Mouse (Mus musculus): ENCODE results near the gene Lce1d. TPM values are rescaled to one million over a fixed set of nuclear protein-coding genes. Genes with fewer than 3 reads are reported as not detected.
"Not testable (repeated sequence)": the region's sequence is repeated elsewhere in the genome, so short reads cannot be mapped to it uniquely, and the experiment has no call there.

Lce1d gene
- not detected in 2 replicates for polyA plus RNA-seq (2016; fragmentation: Nextera tagmentation; extraction: Ambion mirVana)

DNA sequence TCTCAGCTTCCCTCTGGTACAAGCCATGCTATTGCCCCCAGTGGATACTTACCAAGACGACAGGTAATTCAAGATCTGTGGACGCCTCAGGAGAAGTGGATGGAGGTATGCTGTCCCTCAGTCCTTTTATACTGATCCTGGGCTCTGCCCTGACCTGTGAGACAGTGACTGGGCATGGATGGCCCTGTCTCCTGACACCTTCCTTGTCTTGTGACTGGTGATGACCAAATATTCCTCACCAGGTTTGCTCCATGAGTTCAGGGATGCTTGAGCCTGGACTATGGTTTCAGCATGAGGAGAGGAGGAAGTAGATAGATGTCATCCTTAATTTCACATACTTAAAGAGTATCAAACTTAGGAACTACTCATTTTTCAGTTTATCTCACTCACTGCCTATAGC lies at the start of gene Lce1d:
Gene Lce1d (minus strand): TSS at position 101 of the 400 bp plus-strand sequence.
- no peaks in the 10 kb centered on the region for H3K27me3 ChIP-seq
- no peak within 1 kb of the TSS for H3K27ac ChIP-seq
- H3K36me3 ChIP-seq (replicated peaks), result no peaks in the 10 kb centered on the region
- H3K4me2 ChIP-seq, result no peak within 1 kb of the TSS
- no peak for ATAC-seq (ENCODE audit: low FRiP score)
- no peaks in the 10 kb centered on the region for H3K9me3 ChIP-seq
- H3K4me1 ChIP-seq, result no peaks in the 10 kb centered on the region
- no peak within 1 kb of the TSS for H3K4me3 ChIP-seq (replicated peaks)
- WGBS, result 81% methylated on average over 2 of the region's 2 CpGs
- no peak within 1 kb of the TSS for H3K9ac ChIP-seq

DNA sequence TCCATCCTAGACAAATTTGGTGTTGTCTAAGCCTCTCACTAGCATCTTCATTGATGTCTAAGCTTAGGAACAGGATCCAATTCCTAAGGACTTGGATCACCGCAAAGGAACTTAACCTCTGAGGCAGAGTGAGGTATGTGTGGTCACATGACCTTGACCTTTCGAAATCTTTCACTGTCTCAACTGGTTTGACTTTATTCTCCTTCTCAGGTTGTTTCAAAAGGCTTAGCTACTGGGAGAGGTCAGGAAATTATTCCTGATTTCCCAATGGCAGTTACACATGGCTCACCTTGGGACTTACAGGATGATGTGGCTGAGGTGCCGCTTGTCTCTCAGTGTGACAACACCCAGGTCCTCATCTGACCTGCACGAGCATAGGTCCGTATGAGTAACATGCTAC lies 35.6 kb upstream of the Lce1d start:
- 92% methylated on average over 5 of the region's 5 CpGs for WGBS
- H3K4me3 ChIP-seq (replicated peaks), result no peak overlapping the region
- ATAC-seq (ENCODE audit: low FRiP score), result no peak
- no peaks in the 10 kb centered on the region for H3K9me3 ChIP-seq
- H3K27ac ChIP-seq, result no peak overlapping the region
- H3K9ac ChIP-seq, result no peak overlapping the region
- H3K4me2 ChIP-seq, result no peak overlapping the region
- no peaks in the 10 kb centered on the region for H3K27me3 ChIP-seq
- no peaks in the 10 kb centered on the region for H3K4me1 ChIP-seq
- no peaks in the 10 kb centered on the region for H3K36me3 ChIP-seq (replicated peaks)

DNA sequence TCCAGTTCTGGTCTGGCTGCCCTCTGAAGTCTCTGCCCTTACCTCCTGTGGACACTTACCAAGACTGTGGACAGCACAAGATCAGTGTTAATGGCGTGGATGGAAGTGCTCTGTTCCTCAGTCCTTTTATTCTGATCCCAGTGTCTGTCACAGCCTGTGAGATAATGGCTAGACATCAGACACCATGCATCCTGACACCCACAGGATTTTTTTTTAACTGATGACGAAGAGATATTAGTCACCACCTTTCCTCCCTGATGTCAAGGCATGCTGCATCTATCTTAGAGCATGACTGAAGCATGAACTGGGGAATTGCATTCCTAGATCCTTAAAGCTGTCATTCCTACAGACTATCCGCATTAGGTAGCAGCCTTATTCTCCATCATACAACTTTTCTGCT lies 33.2 kb upstream of the Lce1d start, which contains the start of gene Lce1f:
Gene Lce1f (minus strand): TSS at position 101 of the 400 bp plus-strand sequence.
- H3K27ac ChIP-seq, result no peak within 1 kb of the TSS
- H3K4me3 ChIP-seq (replicated peaks), result no peak within 1 kb of the TSS
- no peak within 1 kb of the TSS for H3K4me2 ChIP-seq
- ATAC-seq (ENCODE audit: low FRiP score), result no peak
- no peaks in the 10 kb centered on the region for H3K9me3 ChIP-seq
- no peaks in the 10 kb centered on the region for H3K4me1 ChIP-seq
- WGBS, result 86% methylated on average over 3 of the region's 3 CpGs
- H3K9ac ChIP-seq, result no peak within 1 kb of the TSS
- H3K36me3 ChIP-seq (replicated peaks), result no peaks in the 10 kb centered on the region
- no peaks in the 10 kb centered on the region for H3K27me3 ChIP-seq

DNA sequence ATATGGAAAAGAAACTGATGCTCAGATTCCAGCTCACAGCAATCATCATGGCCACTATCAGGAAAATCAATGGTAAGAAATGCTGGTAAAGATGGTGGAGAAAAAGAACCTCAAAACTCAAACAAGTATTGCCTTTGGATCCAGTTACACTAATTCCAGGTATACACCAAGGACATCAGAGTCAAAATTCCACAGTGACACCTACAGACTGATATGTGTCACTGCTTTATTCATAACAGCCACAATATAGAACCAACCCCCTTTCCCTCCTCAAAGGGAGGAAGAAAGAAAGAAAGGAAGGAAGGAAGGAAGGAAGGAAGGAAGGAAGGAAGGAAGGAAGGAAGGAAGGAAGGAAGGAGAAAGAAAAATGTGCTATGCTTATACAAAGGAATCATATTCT lies 28.1 kb upstream of the Lce1d start:
- Histone ChIP-seq H3K27me3 (no peaks in the 10 kb centered on the region), H3K4me2 (no peak overlapping the region), H3K36me3 (replicated peaks) (no peaks in the 10 kb centered on the region), H3K9me3 (no peaks in the 10 kb centered on the region), H3K27ac (no peak overlapping the region), H3K4me3 (replicated peaks) (no peak overlapping the region), H3K9ac (no peak overlapping the region), H3K4me1 (no peaks in the 10 kb centered on the region)
- no peak for ATAC-seq (ENCODE audit: low FRiP score)

DNA sequence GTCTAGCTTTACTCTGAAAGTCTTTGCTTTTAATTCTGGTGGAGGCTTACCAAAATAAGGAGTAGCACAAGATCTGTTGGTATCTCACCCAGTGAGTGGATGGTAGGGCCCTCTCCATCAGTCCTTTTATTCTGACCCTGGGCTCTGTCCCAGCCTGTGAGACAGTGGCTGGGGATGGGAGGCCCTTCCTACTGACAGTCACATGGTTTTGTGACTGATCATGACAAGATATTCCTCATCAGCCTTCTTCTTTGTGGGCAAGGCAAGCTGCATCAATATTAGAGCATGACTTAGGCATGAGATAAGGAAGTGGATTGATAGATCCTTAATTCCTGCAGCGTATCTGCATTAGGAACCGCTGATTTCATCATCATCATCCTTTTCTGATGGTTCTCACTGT lies 22.0 kb upstream of the Lce1d start, which contains the start of gene Lce1e:
Gene Lce1e (minus strand): TSS at position 101 of the 400 bp plus-strand sequence.
- 88% methylated on average over 2 of the region's 2 CpGs for WGBS

DNA sequence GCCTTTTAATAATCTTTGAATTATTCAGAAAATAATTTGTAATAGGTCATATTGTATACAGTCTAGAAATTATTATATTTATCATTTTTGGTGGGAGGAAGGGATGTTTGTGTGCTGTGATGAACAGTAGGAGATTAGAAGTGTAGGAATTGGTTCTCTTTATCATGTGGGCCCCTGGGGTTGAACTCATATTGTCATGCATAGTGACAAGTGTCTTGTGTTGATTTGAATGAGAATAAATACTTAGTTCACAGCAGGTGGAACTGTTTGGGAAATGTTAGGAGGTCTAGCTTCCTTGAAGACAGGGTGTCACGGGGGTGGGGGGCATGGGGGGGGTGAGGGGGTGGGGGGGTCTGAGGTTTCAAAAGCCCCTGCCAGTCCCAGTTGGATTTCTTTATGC lies 7.6 kb upstream of the Lce1d start:
- Histone ChIP-seq H3K9ac (no peak overlapping the region), H3K36me3 (replicated peaks) (no peaks in the 10 kb centered on the region), H3K4me1 (no peaks in the 10 kb centered on the region), H3K27ac (no peak overlapping the region), H3K4me2 (no peak overlapping the region), H3K4me3 (replicated peaks) (no peak overlapping the region), H3K27me3 (no peaks in the 10 kb centered on the region), H3K9me3 (no peaks in the 10 kb centered on the region)
- 20% methylated on average over 1 of the region's 1 CpGs for WGBS
- ATAC-seq (ENCODE audit: low FRiP score), result no peak

More for the DNA sequence above, 22.0 kb upstream of the Lce1d start, which contains the start of gene Lce1e:
- H3K27me3 ChIP-seq, result no peaks in the 10 kb centered on the region
- H3K4me2 ChIP-seq, result no peak within 1 kb of the TSS
- no peak within 1 kb of the TSS for H3K4me3 ChIP-seq (replicated peaks)
- no peak within 1 kb of the TSS for H3K27ac ChIP-seq
- no peaks in the 10 kb centered on the region for H3K36me3 ChIP-seq (replicated peaks)
- no peak within 1 kb of the TSS for H3K9ac ChIP-seq
- H3K4me1 ChIP-seq, result no peaks in the 10 kb centered on the region
- no peaks in the 10 kb centered on the region for H3K9me3 ChIP-seq
- ATAC-seq (ENCODE audit: low FRiP score), result no peak

DNA sequence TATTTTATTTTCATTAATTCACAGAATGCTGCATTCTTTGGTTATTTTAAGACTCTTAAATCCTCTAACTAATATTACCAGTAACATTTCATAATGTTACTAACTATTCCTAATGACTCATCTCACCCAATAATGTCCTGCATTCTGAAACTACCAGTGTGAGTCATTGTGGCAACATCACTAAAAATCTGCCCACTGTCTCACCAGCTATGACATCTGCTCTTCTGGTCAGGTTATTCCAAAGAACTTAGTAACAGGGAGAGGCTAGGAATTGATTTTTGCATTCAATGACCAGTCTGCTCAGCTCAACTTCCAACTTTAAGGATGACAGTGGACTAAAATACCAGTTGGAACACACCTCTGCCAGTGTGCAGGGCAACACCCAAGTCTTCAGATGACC lies 4.7 kb upstream of the Lce1d start:
- no peaks in the 10 kb centered on the region for H3K27me3 ChIP-seq
- no peaks in the 10 kb centered on the region for H3K9me3 ChIP-seq
- H3K36me3 ChIP-seq (replicated peaks), result no peaks in the 10 kb centered on the region
- H3K9ac ChIP-seq, result no peak overlapping the region
- no peak for ATAC-seq (ENCODE audit: low FRiP score)
- no peak overlapping the region for H3K4me2 ChIP-seq
- H3K4me1 ChIP-seq, result no peaks in the 10 kb centered on the region
- no peak overlapping the region for H3K27ac ChIP-seq
- no peak overlapping the region for H3K4me3 ChIP-seq (replicated peaks)

DNA sequence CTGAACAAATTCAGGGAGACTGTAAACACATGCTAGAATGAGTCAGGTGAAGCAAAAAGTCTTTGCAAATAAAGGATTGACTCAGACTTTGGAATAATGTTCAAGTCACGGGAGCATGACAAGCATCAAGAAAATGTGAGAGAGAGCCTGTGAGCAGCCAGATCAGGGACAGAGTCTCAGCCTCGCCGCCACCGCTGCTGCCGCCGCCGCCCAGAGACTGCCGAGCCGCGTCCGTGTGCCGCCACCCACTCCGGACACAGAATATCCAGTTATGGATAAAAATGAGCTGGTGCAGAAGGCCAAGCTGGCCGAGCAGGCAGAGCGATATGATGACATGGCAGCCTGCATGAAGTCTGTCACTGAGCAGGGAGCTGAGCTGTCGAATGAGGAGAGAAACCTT lies 2.1 kb upstream of the Lce1d start:
- not testable (repeated sequence) for H3K36me3 ChIP-seq (replicated peaks); H3K4me2 ChIP-seq; H3K9ac ChIP-seq; H3K27me3 ChIP-seq; H3K27ac ChIP-seq; H3K4me1 ChIP-seq; H3K4me3 ChIP-seq (replicated peaks); H3K9me3 ChIP-seq; ATAC-seq (ENCODE audit: low FRiP score)
- WGBS, result 81% methylated on average over 16 of the region's 16 CpGs

DNA sequence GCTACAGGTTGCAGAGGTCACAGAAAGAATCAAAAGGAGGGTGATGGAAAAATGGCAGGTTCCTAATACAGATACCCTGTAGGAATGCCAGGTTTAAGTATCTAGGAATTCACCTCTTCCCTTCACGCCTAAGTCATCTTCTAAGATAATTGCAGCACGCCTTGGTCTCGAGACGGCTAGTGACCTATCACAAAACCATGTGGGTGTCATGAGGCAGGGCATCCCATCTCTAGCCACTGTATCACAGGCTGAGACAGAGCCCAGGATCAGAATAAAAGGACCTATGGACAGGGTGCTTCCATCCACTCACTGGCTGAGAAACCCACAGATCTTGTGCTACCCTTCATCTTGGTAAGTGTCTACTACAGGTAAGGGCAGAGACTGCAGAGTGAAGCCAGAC lies 8.1 kb downstream of the Lce1d start, which contains the start of gene Lce1c:
Gene Lce1c (plus strand): TSS at position 301 of the 400 bp plus-strand sequence.
- no peak within 1 kb of the TSS for H3K4me2 ChIP-seq
- H3K36me3 ChIP-seq (replicated peaks), result no peaks in the 10 kb centered on the region
- no peak within 1 kb of the TSS for H3K9ac ChIP-seq
- H3K4me3 ChIP-seq (replicated peaks), result no peak within 1 kb of the TSS
- no peak for ATAC-seq (ENCODE audit: low FRiP score)
- no peak within 1 kb of the TSS for H3K27ac ChIP-seq
- WGBS, result 96% methylated on average over 4 of the region's 4 CpGs
- no peaks in the 10 kb centered on the region for H3K9me3 ChIP-seq
- H3K4me1 ChIP-seq, result no peaks in the 10 kb centered on the region
- H3K27me3 ChIP-seq, result no peaks in the 10 kb centered on the region

DNA sequence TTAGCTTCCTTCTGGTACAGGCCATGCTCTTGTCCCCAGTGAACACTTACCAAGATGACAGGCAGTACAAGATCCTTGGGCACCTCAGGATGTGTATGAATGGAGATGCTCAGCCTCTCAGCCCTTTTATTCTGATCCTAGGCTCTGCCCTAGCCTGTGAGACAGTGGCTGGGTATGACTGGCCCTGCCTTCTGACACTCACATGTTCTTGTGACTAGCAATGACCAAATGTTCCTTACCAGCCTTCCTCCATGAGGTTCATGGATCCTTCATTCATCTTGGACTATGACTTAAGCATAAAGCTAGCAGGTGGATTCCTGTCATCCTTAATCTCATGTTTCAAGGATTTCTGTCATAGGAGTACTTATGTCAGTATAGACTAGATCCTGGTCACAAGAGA lies 16.8 kb downstream of the Lce1d start, which contains the start of gene Lce1a2:
Gene Lce1a2 (minus strand): TSS at position 101 of the 400 bp plus-strand sequence.
- Histone ChIP-seq H3K9ac (no peak within 1 kb of the TSS), H3K9me3 (no peaks in the 10 kb centered on the region), H3K27ac (no peak within 1 kb of the TSS), H3K27me3 (no peaks in the 10 kb centered on the region), H3K4me1 (no peaks in the 10 kb centered on the region), H3K4me2 (no peak within 1 kb of the TSS), H3K4me3 (replicated peaks) (no peak within 1 kb of the TSS), H3K36me3 (replicated peaks) (no peaks in the 10 kb centered on the region)
- no peak for ATAC-seq (ENCODE audit: low FRiP score)

DNA sequence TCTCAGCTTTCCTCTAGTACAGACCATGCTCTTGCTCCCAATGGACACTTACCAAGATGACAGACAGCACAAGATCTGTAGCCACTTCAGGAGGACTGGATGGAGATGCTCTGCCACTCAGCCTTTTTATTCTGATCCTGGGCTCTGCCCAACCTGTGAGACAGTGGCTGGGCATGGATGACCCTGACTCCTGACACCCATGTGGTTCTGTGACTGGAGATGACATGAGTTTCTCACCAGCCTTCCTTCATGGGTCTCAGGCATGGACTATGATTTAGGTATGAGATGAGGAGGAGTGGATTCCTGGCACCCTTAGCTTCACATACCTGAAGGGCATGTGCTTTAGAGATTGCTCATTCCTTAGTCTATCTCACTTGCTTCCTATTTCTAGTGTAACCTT lies 30.2 kb downstream of the Lce1d start, which contains the start of gene Lce1b:
Gene Lce1b (minus strand): TSS at position 101 of the 400 bp plus-strand sequence.
- no peak for ATAC-seq (ENCODE audit: low FRiP score)

DNA sequence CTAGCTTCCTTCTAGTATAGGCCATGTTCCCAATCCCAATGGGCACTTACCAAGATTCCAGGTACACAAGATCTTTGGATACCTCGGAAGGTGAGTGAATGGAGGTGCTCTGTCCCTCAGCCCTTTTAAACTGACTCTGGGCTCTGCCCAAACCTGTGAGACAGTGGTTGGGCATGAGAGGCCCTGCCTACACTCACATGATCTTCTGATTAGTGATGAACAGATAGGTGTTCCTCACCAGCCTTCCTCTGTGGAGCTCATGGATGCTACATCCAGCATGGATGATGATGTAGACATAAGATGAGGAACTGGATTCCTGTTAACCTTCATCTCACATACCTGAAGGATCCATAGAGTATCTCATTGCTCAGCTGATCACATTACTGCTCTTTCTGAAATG lies 38.8 kb downstream of the Lce1d start, which contains the start of gene Lce1a1:
Gene Lce1a1 (minus strand): TSS at position 101 of the 400 bp plus-strand sequence.
- no peaks in the 10 kb centered on the region for H3K4me1 ChIP-seq
- WGBS, result 97% methylated on average over 1 of the region's 1 CpGs
- H3K9me3 ChIP-seq, result no peaks in the 10 kb centered on the region
- H3K4me2 ChIP-seq, result no peak within 1 kb of the TSS
- no peaks in the 10 kb centered on the region for H3K27me3 ChIP-seq
- H3K4me3 ChIP-seq (replicated peaks), result no peak within 1 kb of the TSS
- H3K9ac ChIP-seq, result no peak within 1 kb of the TSS
- H3K36me3 ChIP-seq (replicated peaks), result no peaks in the 10 kb centered on the region
- no peak within 1 kb of the TSS for H3K27ac ChIP-seq
- ATAC-seq (ENCODE audit: low FRiP score), result no peak

More for the DNA sequence above, 30.2 kb downstream of the Lce1d start, which contains the start of gene Lce1b:
- Histone ChIP-seq H3K4me3 (replicated peaks) (no peak within 1 kb of the TSS), H3K27me3 (no peaks in the 10 kb centered on the region), H3K9ac (no peak within 1 kb of the TSS), H3K27ac (no peak within 1 kb of the TSS), H3K36me3 (replicated peaks) (no peaks in the 10 kb centered on the region), H3K4me2 (no peak within 1 kb of the TSS), H3K9me3 (no peaks in the 10 kb centered on the region), H3K4me1 (no peaks in the 10 kb centered on the region)

DNA sequence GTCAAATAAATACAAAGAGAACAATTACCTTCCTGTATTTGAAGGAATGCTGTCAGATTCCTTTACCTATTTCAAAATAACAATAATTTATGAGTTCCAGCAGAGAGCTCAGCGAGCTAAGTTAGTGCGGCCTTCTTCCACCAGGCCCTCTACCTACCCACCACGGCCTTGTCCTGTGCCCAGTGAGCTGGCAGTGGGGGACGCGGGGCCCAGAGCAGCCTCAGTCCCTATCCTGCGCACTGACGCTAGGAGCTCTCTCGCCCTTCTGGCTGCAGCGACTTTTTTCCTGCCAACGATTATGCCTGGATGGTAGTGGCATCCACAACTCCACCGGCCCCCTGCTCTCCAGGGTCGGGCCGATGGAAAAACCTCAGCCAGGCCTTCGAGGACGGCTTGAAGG lies 47.2 kb downstream of the Lce1d start:
- WGBS, result 93% methylated on average over 15 of the region's 15 CpGs
- Histone ChIP-seq H3K4me3 (replicated peaks) (no peak overlapping the region), H3K27me3 (no peaks in the 10 kb centered on the region), H3K4me1 (no peaks in the 10 kb centered on the region), H3K27ac (no peak overlapping the region), H3K4me2 (no peak overlapping the region), H3K36me3 (replicated peaks) (no peaks in the 10 kb centered on the region), H3K9me3 (no peaks in the 10 kb centered on the region), H3K9ac (no peak overlapping the region)
- ATAC-seq (ENCODE audit: low FRiP score), result no peak

All from forebrain, embryonic 12.5 days (tissue).